Mouse (Mus musculus): ENCODE results near the gene Slc30a1.

Slc30a1 gene

DNA sequence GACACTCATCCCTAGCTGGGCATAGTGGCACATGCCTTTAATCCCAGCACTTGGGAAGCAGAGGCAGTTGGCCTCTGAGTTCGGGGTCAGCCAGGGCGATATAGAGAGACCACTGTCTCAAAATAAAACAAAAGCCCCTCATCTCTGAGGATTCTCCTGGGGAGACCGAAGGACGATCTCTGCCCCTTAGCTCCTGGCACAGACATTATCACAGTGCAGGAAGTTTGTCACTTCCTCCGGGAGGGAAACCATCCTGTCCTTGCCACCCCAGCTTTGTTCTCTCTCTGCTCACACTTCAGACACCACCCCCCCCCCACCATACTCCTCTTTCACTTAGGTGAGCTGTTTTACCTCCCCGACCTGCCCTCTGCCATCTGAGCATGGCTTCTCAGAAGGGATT is 37.1 kb downstream of the Slc30a1 start:
- in situ Hi-C loops (cut with MboI, MseI): no loop called here

DNA sequence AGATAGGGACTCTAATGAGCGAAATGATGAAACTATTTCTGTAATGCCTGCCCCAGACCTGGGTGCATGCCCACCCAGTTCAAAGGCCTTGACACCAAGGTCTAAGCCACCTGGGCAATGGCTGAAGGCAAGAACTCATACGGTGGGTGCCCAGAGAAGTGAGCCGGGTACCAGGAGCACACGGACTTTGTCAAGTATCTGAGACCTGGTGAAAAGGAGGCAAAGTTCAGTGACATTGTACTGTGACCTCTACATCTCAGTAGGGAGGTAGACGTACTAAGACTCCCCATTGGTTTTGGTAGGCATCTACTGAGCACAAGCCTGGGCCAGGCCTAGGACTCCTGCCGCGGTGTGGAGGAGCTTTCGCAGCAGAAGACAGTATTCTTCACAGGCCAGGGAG is 38.8 kb downstream of the Slc30a1 start:
- in situ Hi-C loops (cut with MboI, MseI): no loop called here

DNA sequence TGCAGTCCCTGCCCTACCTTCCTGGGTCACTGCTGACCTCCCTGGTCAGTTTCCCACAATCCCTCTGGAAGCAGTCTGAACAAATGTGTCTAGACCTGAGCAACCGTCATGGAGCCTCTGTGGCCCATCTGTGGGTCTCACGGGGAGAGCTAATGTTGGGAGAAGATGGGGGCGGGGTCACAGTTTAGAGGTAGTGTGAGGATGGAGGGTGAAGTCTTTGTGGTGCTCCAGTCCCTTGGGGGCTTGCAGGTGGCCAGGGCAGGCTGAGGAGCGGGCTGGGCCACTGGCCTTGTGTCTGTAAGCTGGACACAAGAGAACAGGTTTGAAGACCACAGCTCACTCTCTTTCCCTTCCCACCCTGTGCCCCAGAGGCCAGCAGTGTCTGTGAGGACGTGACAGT is 39.2 kb downstream of the Slc30a1 start:
- in situ Hi-C loops (cut with MboI, MseI): no loop called here

DNA sequence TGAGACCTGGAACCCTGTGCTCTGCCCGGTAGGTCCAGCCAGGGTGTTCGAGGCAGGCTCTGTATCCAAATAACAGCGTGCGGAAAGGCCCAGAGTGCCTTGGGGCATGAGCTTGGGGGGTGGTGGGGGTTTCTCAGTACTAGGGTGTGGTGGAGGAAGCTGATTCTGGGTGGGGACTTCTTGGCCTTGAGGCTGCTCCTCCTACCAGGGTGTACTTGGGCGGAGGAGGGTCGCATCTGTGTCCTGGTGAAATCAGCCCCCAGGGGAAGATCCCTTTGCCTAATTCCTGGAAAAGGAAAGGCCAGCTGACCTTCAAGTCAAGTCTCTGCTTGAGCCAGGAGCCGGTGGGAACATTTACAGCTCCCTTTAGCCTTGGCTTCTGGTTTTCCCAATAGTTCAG is 39.7 kb downstream of the Slc30a1 start:
- in situ Hi-C loops (cut with MboI, MseI): no loop called here

DNA sequence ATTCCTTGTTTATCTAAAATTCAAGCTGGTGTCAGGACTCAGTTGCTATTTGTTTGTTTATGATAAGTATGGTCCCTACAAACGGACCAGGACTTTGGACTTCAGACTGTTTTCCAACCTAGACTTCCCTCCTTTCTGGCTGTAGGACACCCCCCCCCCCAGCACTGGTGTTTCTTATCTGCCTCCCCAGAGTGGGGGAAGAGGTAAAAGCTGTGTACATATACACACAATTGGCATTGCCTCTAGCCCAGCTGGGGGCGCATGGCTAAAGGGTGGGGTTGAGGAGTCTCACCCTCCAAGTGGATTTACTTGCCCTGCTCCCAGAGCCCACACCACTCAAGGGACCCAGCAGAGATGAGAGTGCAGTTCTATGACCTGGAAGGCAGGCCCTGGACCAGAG is 40.3 kb downstream of the Slc30a1 start:
- in situ Hi-C loops (cut with MboI, MseI): no loop called here

DNA sequence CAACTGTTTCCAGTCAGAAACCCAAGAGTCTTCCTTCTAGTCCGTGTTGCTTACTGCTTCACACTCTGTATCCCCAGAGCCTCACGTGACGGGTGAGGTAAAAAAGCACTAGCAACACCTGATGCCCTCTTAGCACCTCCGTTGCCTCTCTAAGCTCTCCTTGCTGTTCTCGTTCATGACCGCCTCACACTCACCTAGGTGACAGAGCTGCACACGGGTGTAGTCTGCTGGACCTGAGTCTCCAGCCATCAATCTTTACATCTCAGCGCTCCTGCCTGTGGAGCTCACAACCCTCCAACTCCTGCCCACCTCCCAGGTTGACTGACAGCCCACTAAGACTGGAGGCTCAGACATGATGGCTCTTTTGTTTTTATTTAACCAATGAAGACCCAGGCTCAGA is 41.2 kb downstream of the Slc30a1 start:
- in situ Hi-C loops (cut with MboI, MseI): no loop called here

DNA sequence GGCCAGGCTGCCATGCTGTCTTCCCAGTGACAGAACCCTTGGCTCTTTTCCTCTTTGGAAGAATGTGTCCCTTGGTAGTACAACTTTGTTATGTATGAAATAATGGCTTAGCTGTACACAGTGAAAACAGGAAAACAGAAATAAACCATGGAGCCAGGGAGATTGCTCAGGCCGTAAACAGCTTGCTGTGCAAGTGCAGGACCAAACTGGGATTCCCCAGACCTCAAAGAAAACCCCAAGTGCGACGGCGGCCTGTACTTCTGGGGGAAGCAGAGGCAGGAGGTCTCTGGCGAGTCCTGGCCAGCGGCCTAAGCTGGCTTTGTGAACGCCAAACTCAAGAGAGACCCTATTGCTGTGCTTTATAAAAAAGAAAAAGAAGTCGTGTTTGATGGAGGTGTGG is 42.0 kb downstream of the Slc30a1 start:
- in situ Hi-C loops (cut with MboI, MseI): no loop called here

DNA sequence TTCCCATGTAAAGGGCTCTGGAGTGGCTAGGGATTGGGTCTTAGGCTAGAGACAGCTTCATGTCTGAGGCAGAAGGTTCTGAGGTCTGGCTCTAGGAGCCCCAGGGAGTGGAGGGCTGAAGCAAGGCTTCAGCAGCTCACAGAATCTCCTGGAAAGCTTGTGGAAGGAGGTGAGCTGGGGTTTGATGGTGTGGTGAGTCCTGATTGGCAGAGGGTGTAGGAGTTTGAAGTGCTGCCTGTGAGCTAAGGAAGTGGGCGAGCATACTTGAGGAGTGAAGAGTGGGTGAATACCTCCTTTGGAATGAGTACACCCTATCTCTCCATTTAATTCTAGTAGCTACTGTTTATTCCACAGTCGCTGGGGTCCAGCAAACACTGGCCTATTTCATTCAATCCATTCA is 44.0 kb downstream of the Slc30a1 start:
- in situ Hi-C loops (cut with MboI, MseI): no loop called here

DNA sequence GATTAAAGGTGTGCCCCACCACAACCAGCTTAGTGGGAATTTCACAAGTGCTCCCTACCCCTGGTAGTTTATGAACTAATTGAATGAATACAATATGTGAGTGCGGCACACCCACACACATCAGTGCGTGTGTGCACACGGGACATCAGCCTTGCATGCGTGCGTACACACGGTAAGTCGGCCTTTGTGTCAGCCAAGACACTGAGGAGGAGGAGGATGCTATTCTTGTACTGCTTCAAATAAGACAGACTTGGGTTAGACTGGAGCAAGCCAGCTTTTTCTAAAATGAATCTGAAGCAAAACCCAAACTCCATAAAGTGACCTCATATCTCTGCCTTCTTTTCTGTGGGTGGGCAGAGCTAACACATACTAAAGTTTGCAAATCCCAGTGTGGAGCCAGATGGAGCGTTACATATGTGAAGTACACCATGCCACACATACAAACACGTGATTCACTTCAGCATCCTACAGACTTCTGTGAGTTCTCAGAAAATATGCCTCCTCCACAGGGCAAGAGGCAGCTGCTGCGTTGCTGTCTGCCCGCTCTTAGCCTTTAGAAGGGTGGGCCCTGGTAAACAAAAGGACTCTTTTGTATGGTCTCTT is 46.3 kb downstream of the Slc30a1 start:
- in situ Hi-C loops (cut with MboI, MseI): no loop called here

DNA sequence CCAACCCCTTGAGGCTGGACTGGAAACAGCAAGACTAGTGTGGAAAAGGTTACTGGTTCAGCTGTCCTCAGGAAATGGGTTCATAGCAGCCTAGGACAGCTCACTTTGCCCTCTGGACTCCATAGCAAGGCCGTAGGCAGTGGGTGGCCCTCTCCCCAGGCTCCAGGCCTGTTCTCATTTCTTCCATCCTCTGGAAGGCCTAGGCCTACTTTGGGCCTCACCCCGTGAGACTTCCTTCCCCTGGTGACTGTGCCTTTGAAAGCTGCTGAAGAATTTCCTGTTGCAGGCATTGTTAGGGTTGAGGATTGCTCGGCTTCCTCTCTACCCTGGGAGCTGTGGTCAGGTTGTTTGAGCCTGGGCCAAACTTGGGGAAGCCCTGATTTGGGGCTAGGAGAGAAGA is 48.5 kb downstream of the Slc30a1 start:
- in situ Hi-C loops (cut with MboI, MseI): no loop called here

DNA sequence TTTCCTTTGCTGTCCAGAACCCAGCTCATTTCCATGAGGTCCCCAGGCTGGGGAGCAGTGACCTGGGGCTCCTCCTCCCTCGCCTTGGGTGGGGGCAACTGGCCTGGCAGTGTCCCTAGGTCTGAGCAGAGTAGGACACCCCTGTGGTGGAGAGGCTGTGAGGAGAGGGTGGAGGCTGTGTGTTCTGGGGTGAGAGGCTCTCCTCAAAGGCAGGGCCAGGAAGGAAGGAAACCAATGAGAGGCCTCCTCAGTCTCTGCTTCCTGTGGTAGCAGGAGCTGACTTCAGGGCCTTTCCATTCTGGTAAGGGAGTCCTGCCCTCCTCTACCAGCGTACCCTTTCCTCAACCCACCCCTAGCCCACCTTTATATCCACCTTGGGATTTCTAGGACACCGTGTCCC is 49.7 kb downstream of the Slc30a1 start:
- in situ Hi-C loops (cut with MboI, MseI): no loop called here

DNA sequence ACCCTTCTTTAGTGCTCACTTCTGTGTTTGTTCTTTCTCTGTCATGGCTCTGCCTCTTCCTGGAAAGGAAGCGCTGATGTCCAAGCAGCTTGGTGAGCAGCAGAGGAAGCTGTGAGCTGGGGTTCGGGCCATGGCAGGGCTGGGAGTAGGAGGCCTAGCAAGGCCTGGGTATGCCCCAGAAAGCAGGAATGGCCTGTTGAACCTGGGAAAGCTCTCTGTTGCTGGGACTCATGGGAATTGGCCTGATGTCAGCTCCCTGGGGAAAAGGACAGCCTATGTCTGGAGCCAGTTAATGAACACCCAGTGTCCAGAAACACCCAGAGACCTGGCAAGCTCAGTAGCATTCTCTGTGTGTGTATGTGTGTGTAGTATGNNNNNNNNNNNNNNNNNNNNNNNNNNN is 50.3 kb downstream of the Slc30a1 start:
- in situ Hi-C loops (cut with MboI, MseI): no loop called here

DNA sequence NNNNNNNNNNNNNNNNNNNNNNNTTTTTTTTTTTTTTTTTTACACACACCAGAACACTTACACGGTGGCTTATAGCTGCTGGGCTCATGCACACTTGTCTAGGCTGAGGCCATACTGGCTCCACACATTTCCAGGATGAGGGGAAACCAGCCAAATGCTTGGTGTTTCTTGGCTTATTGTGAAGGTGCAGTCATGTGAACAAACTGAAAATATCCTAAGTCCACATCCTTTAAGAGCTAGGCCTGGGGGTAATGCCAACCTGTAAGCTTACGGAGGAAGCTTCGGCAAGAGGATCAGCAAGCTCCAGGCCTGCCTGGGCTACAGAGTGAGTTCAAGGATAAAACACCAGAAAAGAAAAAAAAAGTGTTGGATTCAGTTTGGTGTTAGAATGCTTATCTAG is 50.8 kb downstream of the Slc30a1 start:
- in situ Hi-C loops (cut with MboI, MseI): no loop called here

DNA sequence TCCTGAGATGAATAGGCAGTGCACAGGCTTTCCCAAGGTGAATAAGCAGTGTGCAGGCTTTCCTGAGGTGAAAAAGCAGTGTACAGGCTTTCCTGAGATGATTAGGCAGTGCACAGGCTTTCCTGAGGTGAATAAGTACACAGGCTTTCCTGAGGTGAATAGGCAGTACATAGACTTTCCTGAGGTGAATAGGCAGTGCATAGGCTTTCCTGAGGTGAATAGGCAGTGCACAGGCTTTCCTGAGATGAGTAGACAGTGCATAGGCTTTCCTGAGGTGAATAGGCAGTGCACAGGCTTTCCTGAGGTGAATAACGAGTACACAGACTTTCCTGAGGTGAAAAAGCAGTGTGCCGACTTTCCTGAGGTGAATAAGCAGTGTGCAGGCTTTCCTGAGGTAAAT is 54.4 kb downstream of the Slc30a1 start:
- in situ Hi-C loops (cut with MboI, MseI): no loop called here
